Mouse (Mus musculus) frontal cortex, postnatal 25 days (tissue): ENCODE data around the gene Pclo.
"Not testable (repeated sequence)": the region's sequence is repeated elsewhere in the genome, so short reads cannot be mapped to it uniquely, and the experiment has no call there.

Source experiments
- DNase-seq, 2 experiments: peaks; one replicate each; pipeline ENCODE4 v3.0.0; 2022; ENCODE audit warnings: low spot score in 2 of 2

The Pclo gene

DNA sequence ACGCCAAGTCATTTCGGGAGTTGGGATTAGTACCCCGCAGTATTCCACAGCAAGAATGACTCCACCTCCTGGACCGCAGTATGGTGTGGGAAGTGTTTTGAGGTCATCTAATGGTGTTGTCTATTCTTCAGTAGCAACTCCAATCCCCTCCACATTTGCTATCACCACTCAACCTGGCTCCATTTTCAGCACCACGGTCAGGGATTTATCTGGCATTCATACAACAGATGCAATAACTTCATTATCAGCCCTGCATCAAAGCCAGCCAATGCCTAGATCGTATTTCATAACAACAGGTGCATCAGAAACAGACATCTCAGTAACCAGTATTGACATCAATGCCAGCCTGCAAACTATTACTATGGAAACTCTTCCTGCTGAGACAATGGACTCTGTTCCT is 165.7 kb downstream of the Pclo start:
- no peak for DNase-seq

- DNase-seq = no peak
Measured at GRCm38 (mm10) chr5:14691995-14692394, 177.3 kb downstream of the Pclo start.

GRCm38 (mm10) chr5:14696745-14697144 is 182.0 kb downstream of the Pclo start:
- no peak for DNase-seq

DNA sequence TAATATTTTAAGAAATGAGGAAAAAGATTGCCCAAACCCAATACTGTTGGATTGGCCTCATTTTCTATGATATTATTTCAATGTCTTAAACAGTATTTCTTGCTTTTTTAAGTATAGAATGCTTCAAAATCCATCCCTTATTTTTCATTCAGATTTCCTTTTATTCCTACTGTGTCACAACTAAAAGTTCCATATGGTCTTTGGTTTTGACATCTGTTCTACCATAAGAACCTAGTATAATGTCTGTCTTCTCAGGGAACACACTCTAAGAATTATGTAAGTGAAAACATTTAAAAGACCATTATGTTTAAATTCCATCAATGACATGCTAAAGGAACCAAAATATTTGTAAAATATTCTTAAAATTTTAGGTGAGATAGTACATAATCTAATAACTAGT is 186.2 kb downstream of the Pclo start:
- no peak for DNase-seq

DNA sequence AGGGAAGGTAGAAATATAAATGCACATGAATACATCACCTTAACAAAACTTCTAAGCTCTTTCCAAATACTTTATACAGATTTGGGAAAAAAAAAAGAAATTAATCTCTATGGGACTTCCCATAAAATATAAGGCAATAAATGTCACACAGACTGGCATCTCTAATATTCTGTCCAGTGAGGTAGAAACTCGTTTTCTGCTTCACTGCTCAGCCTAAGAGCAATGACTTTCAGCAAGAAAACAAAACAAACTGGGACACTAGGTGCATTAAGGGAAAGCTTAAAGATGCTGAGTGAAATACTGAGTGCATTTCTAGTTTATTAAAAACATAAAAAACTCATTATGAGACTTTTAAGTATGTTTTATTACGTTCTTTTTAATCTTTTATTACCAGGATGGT is 190.7 kb downstream of the Pclo start:
- DNase-seq = no peak

DNA sequence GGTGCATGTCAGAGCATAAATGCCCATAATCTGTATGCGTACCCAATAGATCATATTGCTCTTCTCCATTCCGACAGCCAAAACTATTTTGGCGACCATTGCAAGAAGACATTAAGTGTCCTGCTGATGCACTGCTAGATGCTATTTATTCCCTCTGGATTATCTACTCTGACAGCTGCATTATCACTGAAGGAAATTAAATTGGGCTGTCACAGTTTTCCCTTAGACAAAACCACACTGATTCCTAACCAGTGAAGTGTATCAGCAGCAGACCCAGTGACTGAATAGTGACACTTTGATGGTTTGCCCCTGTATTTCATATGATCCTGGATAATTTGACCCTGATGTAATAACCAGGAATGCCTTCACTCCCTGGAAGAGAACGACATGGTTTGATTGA is 192.6 kb downstream of the Pclo start:
- DNase-seq = no peak

DNA sequence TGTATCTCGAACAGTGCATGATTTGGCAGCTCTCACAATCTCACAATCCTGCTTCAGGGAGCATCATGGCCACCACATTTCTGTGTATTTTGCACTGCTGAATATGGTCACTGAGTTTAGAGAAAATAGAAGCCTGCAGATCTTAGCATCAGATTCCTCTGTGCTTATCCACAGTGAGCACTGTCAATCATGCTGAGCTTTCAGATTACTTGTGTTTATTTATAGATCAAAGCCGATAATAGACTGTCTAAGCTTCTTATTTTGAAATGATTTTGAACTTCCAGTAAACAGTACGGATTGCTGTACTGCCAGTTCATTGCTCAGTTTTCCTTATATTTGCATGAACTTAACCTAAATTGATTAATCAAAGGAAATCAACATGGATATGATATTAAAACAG is 208.9 kb downstream of the Pclo start:
- DNase-seq = no peak

DNA sequence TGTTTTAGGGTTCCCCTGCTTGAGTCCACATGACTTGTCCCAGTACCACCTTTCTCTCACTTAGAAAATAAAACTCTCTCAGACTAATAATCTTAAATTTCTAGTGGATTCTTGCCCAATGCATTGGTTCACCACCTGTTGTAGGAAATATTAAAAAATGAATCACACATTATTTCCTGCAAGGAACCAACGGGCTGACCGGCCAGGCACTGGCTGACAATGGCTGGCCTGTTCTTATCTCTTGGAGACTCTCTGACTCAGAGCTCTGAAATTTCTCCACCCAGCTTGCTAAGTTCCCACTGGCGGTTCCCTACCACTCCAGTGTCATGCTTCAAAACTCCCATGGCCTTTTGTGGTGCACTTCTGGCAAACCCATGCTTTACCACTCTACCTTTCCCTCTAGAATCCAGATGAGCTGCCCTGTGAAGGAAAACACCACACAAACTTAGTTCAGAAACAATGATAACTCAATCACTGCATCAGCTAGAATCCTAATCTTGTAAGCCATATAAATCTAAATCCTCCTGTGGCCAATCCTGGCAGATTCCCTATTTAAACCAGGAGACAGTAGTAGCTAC is 214.0 kb downstream of the Pclo start:
- DNase-seq = no peak

GRCm38 (mm10) chr5:14750882-14751281 is 236.2 kb downstream of the Pclo start:
- no peak for DNase-seq

DNA sequence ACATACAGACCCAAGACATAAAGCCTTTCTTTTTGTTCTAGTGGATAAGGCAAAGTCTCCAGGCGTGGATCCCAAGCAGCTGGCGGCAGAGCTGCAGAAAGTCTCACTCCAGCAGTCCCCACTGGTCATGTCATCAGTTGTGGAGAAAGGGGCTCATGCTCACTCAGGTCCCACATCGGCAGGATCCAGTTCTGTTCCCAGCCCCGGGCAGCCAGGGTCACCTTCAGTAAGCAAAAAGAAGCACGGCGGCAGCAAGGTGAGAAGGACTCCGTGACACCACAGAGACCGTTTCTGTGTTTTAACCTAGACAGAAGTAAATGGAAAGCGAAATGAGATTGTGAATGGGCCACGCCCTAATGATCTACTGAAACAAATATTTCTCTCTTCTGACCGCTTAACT is 252.0 kb downstream of the Pclo start:
- no peak for DNase-seq

- DNase-seq = no peak
Measured at GRCm38 (mm10) chr5:14782362-14783082, 267.8 kb downstream of the Pclo start.

DNA sequence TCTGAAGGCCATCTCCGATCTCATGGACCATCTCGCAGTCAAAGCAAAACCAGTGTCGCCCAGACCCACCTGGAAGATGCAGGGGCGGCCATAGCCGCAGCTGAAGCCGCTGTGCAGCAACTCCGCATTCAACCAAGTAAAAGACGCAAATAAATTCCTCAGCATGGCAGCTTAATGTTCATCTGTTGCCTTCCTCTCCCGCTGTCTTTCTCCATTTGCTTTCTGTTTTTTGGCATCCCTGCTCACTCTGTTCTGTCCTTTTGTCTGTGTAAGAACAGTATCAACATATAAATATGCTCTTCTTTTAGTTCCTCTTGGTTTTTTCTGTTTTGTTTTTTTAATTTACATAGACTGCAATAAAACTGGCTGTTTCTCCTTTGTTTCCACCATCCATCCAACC is 279.2 kb downstream of the Pclo start:
- DNase-seq = no peak

GRCm38 (mm10) chr5:14807136-14807535 is 292.4 kb downstream of the Pclo start:
- no peak for DNase-seq

- no peak for DNase-seq
Measured at GRCm38 (mm10) chr5:14833165-14833860, 318.6 kb downstream of the Pclo start.

GRCm38 (mm10) chr5:14834155-14834991 is 319.7 kb downstream of the Pclo start:
- no peak for DNase-seq

DNA sequence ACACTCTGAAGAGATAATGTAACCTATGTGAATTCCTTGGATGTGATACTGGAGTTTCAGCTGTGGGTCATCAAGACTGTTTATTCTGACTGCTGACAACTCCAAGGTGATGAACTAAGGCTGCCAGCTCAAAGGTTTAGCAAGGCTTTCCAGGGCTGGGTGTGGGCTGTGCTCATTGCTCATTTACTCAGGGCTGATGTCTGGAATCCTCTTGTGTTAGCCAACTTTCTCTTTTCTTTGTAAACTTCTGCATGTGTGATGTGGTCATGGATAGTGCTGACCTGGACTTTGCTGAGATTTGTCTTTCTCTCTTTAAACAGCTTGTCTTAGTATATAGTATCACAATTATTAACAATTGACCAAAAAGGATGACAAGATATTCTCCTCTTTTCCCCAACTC is 338.9 kb downstream of the Pclo start:
- DNase-seq = no peak

DNA sequence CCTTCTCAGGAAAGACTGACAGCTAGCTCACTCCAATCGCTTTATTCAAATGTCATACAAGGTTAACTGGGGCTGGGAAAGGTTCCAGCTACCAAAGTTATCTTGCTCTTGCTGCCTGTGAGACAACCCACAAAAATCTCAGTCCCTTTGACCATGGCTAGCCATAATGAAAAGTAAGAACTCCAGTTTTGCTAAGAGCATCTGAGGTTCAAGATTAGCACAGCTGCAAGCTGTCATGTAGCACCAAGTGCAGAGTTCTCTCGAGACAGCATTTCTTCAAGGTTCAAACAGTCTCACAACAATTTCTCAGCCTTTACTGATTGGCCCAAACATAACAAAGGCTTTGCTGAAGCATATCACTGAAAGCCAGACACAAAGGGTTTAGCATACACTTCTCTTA is 370.6 kb downstream of the Pclo start:
- not testable (repeated sequence) for DNase-seq

DNA sequence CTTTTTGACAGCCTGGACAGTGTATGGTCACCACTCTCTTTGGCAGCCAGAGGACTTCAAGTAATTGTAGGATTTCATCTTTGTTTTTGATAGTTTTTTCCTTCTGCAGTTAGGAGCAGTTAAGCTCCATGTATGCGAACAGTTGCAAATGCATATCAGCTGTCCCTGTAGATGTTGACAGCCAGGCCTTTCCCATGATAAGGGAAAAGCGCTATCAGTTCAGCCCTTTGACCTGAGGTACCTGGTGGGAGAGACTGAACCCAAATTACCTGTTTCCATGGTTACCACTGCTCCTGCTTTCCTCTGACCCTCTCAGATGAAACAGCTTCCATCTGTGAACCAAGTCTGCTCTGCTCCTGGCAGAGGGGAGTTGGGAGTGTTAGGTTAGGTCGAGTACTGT is 377.5 kb downstream of the Pclo start:
- DNase-seq = no peak

- not testable (repeated sequence) for DNase-seq
Measured at GRCm38 (mm10) chr5:14903539-14903938, 388.8 kb downstream of the Pclo start.
